Mouse (Mus musculus) small intestine, adult 2 months (tissue): Measurements from ENCODE around the gene Hc.

Experiments used
- CTCF ChIP-seq: fragments of 200-500 bp; IDR thresholded peaks from 2 replicates; pipeline ENCODE4 v1.5.1; 2012; ENCODE audit warnings: low read depth, mild to moderate bottlenecking, control low read depth, inconsistent platforms, low read length, moderate library complexity, mixed read lengths; ENCODE audit not compliant: insufficient replicate concordance, insufficient read length; ENCODE audit errors: extremely low read depth
- POLR2A ChIP-seq: fragments of 200-500 bp; IDR thresholded peaks from 2 replicates; pipeline ENCODE4 v1.6.1; 2012; ENCODE audit warnings: low read depth, mild to moderate bottlenecking, control low read depth, inconsistent platforms, low read length, moderate library complexity

- TF ChIP-seq POLR2A, result no peak
- no peak for TF ChIP-seq CTCF
These were observed 112.6 kb downstream of the Hc start for GRCm38 (mm10) chr2:34948622-34949021.
